Mouse (Mus musculus) stomach, embryonic 14.5 days (tissue): ENCODE measurements around the gene Mindy4. TPM values are rescaled to one million over a fixed set of nuclear protein-coding genes. Genes with fewer than 3 reads are reported as not detected.

Experiments used
- ATAC-seq: fragments of 200-750 bp; cut with Nextera tagmentation; 2 replicates; pipeline ENCODE4 v1.8.0; 2017; ENCODE audit warnings: low read depth, moderate TSS enrichment; ENCODE audit not compliant: insufficient number of reproducible peaks, insufficient read depth, low FRiP score
- H3K27ac ChIP-seq: fragments of 300-500 bp; sonication (generic); 2 replicates; pipeline ENCODE4 v1.5.1; 2014; ENCODE audit warnings: mild to moderate bottlenecking, low read length, moderate library complexity, mixed read lengths
- H3K27me3 ChIP-seq: fragments of 300-500 bp; sonication (generic); 2 replicates; pipeline ENCODE4 v1.6.1; 2014; ENCODE audit warnings: low read length, control low read depth, mixed read lengths; ENCODE audit not compliant: control insufficient read depth, insufficient read depth
- H3K36me3 ChIP-seq: fragments of 300-500 bp; sonication (generic); 2 replicates; pipeline ENCODE4 v1.6.1; 2014; ENCODE audit warnings: mild to moderate bottlenecking, control low read depth, low read length, moderate library complexity, mixed read lengths; ENCODE audit not compliant: control insufficient read depth, insufficient read depth
- H3K4me1 ChIP-seq: fragments of 300-500 bp; sonication (generic); 2 replicates; pipeline ENCODE4 v1.6.1; 2014; ENCODE audit warnings: low read length, control low read depth, mixed read lengths; ENCODE audit not compliant: control insufficient read depth, insufficient read depth
- H3K4me2 ChIP-seq: fragments of 300-500 bp; sonication (generic); replicated peaks from 2 replicates; pipeline ENCODE4 v1.6.1; 2014; ENCODE audit warnings: low read depth, low read length, control low read depth
- H3K4me3 ChIP-seq: fragments of 300-500 bp; sonication (generic); 2 replicates; pipeline ENCODE4 v1.5.1; 2014; ENCODE audit warnings: low read depth, low read length, control low read depth
- H3K9ac ChIP-seq: fragments of 300-500 bp; sonication (generic); replicated peaks from 2 replicates; pipeline ENCODE4 v1.6.1; 2014; ENCODE audit warnings: low read depth, mild to moderate bottlenecking, control low read depth, low read length, moderate library complexity, mixed read lengths
- H3K9me3 ChIP-seq: fragments of 300-500 bp; sonication (generic); 2 replicates; pipeline ENCODE4 v1.6.1; 2016; ENCODE audit warnings: low read depth, low read length, control low read depth; ENCODE audit not compliant: control insufficient read depth
- WGBS: fragments of 180-500 bp; shearing (Covaris S2); extraction: QIAGEN DNeasy Blood & Tissue Kit; methylation state at CpG from one replicate; pipeline ENCODE4 v1.1.7; 2014; 5-methylcytosine and 5-hydroxymethylcytosine counted together
- polyA plus RNA-seq: library from polyadenylated mRNA; unstranded; fragments of >200 nt; fragmentation: Nextera tagmentation; extraction: Ambion mirVana; gene quantifications from 2 replicates; pipeline ENCODE4 v1.2.1, GENCODE M21; 2014

The Mindy4 gene
- polyA plus RNA-seq: 14.1 and 18.0 TPM in 2 replicates

GRCm38 (mm10) chr6:55202913-55203910 lies at the start of gene Mindy4:
TSS of gene Mindy4 (plus strand) at chr6:55203383.
- Histone ChIP-seq H3K4me1 (peaks cover 7% of the 10 kb centered on the region; the same call in 1 of the 2 replicates), H3K36me3 (no peaks in the 10 kb centered on the region), H3K27me3 (no peaks in the 10 kb centered on the region), H3K4me2 (peak within 1 kb of the TSS; percentile 59), H3K9ac (peak within 1 kb of the TSS; percentile 37), H3K9me3 (no peaks in the 10 kb centered on the region), H3K27ac (peak within 1 kb of the TSS; percentile 55), H3K4me3 (peak within 1 kb of the TSS; percentile 42)
- ATAC-seq: peak; percentile 94
- WGBS: 4% methylated on average over 32 of the region's 33 CpGs

GRCm38 (mm10) chr6:55159256-55159655 lies 43.9 kb upstream of the Mindy4 start:
- no peak overlapping the region for H3K9ac ChIP-seq
- no peaks in the 10 kb centered on the region for H3K9me3 ChIP-seq
- ATAC-seq: no peak
- WGBS: 67% methylated on average over 1 of the region's 1 CpGs
- no peak overlapping the region for H3K4me2 ChIP-seq
- H3K27me3 ChIP-seq: no peaks in the 10 kb centered on the region
- H3K4me1 ChIP-seq: no peaks in the 10 kb centered on the region
- no peak overlapping the region for H3K27ac ChIP-seq
- no peaks in the 10 kb centered on the region for H3K36me3 ChIP-seq
- H3K4me3 ChIP-seq: no peak overlapping the region

GRCm38 (mm10) chr6:55161311-55161761 lies 41.8 kb upstream of the Mindy4 start:
- no peak for ATAC-seq
- Histone ChIP-seq H3K4me2 (no peak overlapping the region), H3K4me3 (no peak overlapping the region), H3K36me3 (no peaks in the 10 kb centered on the region), H3K9me3 (no peaks in the 10 kb centered on the region), H3K9ac (no peak overlapping the region), H3K27me3 (no peaks in the 10 kb centered on the region), H3K27ac (no peak overlapping the region), H3K4me1 (no peaks in the 10 kb centered on the region)
- WGBS: 72% methylated on average over 5 of the region's 5 CpGs

DNA sequence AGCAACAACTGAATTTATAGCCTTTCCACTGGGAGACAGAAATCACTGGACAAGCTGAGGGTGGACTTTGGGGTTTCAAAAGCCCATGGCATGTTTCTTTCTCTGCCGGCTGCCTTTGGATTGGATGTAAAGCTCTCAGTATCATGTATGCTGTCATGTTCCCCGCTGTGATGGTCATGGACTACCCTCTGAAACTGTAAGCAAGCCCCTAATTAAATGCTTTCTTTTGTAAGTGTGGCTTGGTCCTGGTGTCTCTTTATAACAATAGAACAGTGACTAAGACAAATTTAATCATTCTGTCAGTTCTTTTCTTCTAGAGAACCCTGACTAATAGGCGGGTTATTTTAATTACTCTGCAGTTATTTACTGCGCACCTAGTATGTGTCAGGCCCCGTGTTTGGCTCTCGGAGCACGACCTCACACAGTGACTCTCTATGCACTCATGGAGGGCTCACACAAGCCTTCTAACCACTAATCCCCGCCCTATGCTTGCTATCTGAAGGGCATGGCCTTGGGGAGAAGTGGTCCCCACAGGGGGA lies 40.1 kb upstream of the Mindy4 start:
- no peaks in the 10 kb centered on the region for H3K4me1 ChIP-seq
- H3K9me3 ChIP-seq: no peaks in the 10 kb centered on the region
- H3K4me2 ChIP-seq: no peak overlapping the region
- H3K27ac ChIP-seq: no peak overlapping the region
- H3K9ac ChIP-seq: no peak overlapping the region
- no peak overlapping the region for H3K4me3 ChIP-seq
- H3K36me3 ChIP-seq: no peaks in the 10 kb centered on the region
- WGBS: 86% methylated on average over 8 of the region's 8 CpGs
- no peaks in the 10 kb centered on the region for H3K27me3 ChIP-seq
- ATAC-seq: no peak

GRCm38 (mm10) chr6:55166777-55167463 lies 36.3 kb upstream of the Mindy4 start:
- Histone ChIP-seq H3K4me1 (no peaks in the 10 kb centered on the region), H3K4me2 (no peak overlapping the region), H3K9ac (no peak overlapping the region), H3K9me3 (no peaks in the 10 kb centered on the region), H3K27me3 (no peaks in the 10 kb centered on the region), H3K36me3 (no peaks in the 10 kb centered on the region), H3K4me3 (no peak overlapping the region), H3K27ac (no peak overlapping the region)
- 46% methylated on average over 7 of the region's 7 CpGs for WGBS
- no peak for ATAC-seq

- no peak overlapping the region for H3K9ac ChIP-seq
- no peaks in the 10 kb centered on the region for H3K36me3 ChIP-seq
- no peaks in the 10 kb centered on the region for H3K9me3 ChIP-seq
- no peaks in the 10 kb centered on the region for H3K4me1 ChIP-seq
- H3K27ac ChIP-seq: no peak overlapping the region
- ATAC-seq: no peak
- no peak overlapping the region for H3K4me3 ChIP-seq
- H3K4me2 ChIP-seq: no peak overlapping the region
- H3K27me3 ChIP-seq: no peaks in the 10 kb centered on the region
- 68% methylated on average over 5 of the region's 5 CpGs for WGBS
Measured at GRCm38 (mm10) chr6:55169818-55170217, 33.4 kb upstream of the Mindy4 start.

DNA sequence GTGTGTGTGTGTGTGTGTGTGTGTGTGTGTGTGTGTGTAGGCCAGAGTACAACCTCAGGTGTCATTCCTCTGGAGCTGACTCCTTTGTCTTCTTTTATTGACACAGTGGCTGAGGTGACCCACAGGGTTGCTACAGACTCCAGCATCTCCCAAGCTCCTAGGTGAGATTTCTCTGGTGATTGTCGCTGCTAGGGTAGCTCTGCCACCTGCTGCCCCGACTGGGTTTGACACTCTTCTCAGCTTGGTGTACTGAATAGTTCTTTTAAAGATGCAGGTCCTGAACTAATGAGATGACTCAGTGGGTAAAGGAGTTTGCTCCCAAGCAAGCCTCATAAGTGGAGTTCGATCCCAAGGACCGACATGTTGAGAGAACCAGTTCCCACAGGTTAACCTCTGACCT lies 31.5 kb upstream of the Mindy4 start:
- ATAC-seq: no peak

DNA sequence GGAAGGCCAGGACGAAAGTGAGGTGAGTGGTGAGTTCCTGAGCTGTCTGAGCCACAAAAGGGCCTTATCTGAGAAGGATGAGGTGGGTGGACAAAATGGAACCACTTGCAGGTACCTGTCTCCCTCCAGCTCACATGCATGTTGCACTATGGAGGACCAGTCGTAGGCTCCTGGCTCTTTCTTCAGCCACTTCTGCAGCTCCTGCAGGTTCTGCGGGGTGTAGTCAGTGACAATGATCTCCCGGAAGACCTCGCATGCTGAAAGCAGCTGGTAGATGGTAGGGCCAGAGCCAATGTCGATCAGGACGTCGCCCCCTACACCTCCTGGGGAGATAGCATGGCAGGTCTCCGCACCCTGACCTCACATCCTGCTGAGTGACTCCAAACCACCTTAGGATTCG lies 30.0 kb upstream of the Mindy4 start:
- no peaks in the 10 kb centered on the region for H3K4me1 ChIP-seq
- WGBS: 74% methylated on average over 10 of the region's 10 CpGs
- no peak overlapping the region for H3K4me3 ChIP-seq
- no peak overlapping the region for H3K27ac ChIP-seq
- no peak for ATAC-seq
- no peaks in the 10 kb centered on the region for H3K27me3 ChIP-seq
- no peak overlapping the region for H3K4me2 ChIP-seq
- no peak overlapping the region for H3K9ac ChIP-seq
- H3K9me3 ChIP-seq: no peaks in the 10 kb centered on the region
- H3K36me3 ChIP-seq: no peaks in the 10 kb centered on the region

More for the DNA sequence above, 31.5 kb upstream of the Mindy4 start:
- no peak overlapping the region for H3K4me2 ChIP-seq
- no peaks in the 10 kb centered on the region for H3K36me3 ChIP-seq
- 47% methylated on average over 4 of the region's 4 CpGs for WGBS
- H3K27ac ChIP-seq: no peak overlapping the region
- H3K4me3 ChIP-seq: no peak overlapping the region
- no peak overlapping the region for H3K9ac ChIP-seq
- H3K9me3 ChIP-seq: no peaks in the 10 kb centered on the region
- H3K27me3 ChIP-seq: no peaks in the 10 kb centered on the region
- no peaks in the 10 kb centered on the region for H3K4me1 ChIP-seq
